ENCODE assay signal across 8 mouse cellular contexts in the genomic region with DNA sequence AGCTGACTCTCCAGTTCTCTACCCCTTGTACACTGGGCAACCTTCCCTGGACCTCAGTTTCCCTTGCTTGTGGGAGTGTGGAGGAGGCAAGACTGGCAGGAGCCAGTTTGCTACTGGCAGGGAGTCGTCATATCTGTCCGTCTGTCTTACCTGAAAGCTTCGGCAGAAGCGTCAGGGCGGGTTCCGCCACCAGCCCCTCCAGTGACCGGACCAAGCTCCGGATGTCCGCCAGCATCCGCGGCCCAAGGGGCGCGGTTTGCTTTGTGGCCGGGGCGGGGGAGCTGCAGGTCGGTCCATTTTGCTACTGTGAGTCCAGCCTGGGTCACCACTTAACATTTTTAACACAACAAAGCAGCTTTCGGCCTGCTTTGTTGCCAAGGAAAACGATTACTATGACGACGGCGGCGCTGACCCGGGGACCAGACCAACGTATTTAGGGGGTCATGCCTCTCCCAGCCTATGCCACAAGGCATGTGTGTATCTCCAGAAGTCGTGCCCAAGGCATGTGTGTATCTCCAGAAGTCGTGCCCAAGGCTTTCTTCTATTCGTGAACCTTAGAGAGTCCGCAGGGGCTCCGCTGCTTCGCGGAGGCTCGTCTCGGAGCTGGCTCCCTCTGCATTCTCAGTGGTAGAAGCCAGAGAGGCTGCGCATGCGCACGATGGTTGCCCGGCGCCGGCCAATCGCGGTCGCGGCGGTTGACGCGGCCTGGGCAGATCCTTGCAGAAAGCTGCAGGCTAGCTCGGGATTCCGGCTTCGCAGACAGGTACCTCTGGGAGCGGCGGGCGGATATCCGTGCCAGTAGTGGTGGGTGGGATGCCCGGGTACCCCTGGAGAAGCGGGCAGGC. TPM values are rescaled to one million over a fixed set of nuclear protein-coding genes. Genes with fewer than 3 reads are reported as not detected.
DNase-seq lines count a peak whose midpoint lies in the region; ATAC-seq and TF ChIP-seq lines count a peak whose summit lies in the region.

A gene (minus strand): TSS at position 426 of the 845 bp plus-strand sequence.
A gene (plus strand): TSS at position 669 of the 845 bp plus-strand sequence.

- peak within 1 kb of the TSS; percentile 66 to 90 for H3K4me3 ChIP-seq in ES-E14 (ENCODE audit: insufficient read depth in 1 of 2, low read depth in 1 of 2, low read length in 2 of 2, poor library complexity in 1 of 2, severe bottlenecking in 1 of 2)
- H3K4me3 ChIP-seq in forebrain, embryonic 16.5 days (replicated peaks; ENCODE audit: low read length), result peak within 1 kb of the TSS; percentile 57
- peak within 1 kb of the TSS; percentile 63 for H3K4me3 ChIP-seq in lung, embryonic 15.5 days

- peak within 1 kb of the TSS; percentile 57 for H3K4me2 ChIP-seq in forebrain, embryonic 16.5 days (ENCODE audit: low read length)
- peak within 1 kb of the TSS; percentile 87 for H3K4me2 ChIP-seq in lung, embryonic 15.5 days

- peak within 1 kb of the TSS; percentile 89 for H3K9ac ChIP-seq in ES-E14 (ENCODE audit: insufficient read depth, low read depth, low read length, poor library complexity, severe bottlenecking)
- H3K9ac ChIP-seq in forebrain, embryonic 16.5 days (replicated peaks; ENCODE audit: low read depth, low read length), result peak within 1 kb of the TSS; percentile 90
- peak within 1 kb of the TSS; percentile 61 for H3K9ac ChIP-seq in lung, embryonic 15.5 days

- no peaks in the 10 kb centered on the region for H3K4me1 ChIP-seq in ES-E14 (ENCODE audit: control insufficient read depth in 2 of 2, insufficient read depth in 2 of 2, low read length in 2 of 2, poor library complexity in 1 of 2)
- H3K4me1 ChIP-seq in forebrain, embryonic 16.5 days (replicated peaks; ENCODE audit: control insufficient read depth, insufficient read depth, low read length), result peaks cover 7% of the 10 kb centered on the region
- peaks cover 15% of the 10 kb centered on the region for H3K4me1 ChIP-seq in lung, embryonic 15.5 days

- DNase-seq in ES-E14 (ENCODE audit: low read depth, low spot score), result peak; percentile 90
- DNase-seq in cerebellum, adult 11-12 months, result peak; percentile 94
- DNase-seq in heart, postnatal 4 days, result peak; percentile 97
- DNase-seq in layer of hippocampus, adult 8-10 months (ENCODE audit: low spot score in 2 of 2), result peak; percentile 88 to 96
- DNase-seq in ovary, adult 18-20 months (ENCODE audit: low spot score), result peak; percentile 87
- peak; percentile 90 for DNase-seq in thymus, postnatal 0 days (ENCODE audit: low spot score)

- 0% methylated on average over 55 of the region's 55 CpGs for WGBS in forebrain, embryonic 16.5 days
- WGBS in lung, embryonic 15.5 days, result under 1% methylated on average over 55 of the region's 55 CpGs

- H3K27ac ChIP-seq in ES-E14 (ENCODE audit: insufficient read depth, low read depth, low read length, poor library complexity, severe bottlenecking), result peak within 1 kb of the TSS; percentile 87
- H3K27ac ChIP-seq in forebrain, embryonic 16.5 days (ENCODE audit: low read length), result peak within 1 kb of the TSS; percentile 97
- peak within 1 kb of the TSS; percentile 91 for H3K27ac ChIP-seq in lung, embryonic 15.5 days

- in situ Hi-C loops in ES-E14 (cut with MboI; ENCODE audit: low sequenced_read_pairs in 2 of 2, unreplicated experiment in 2 of 2), result no loop called here

- H3K36me3 ChIP-seq in ES-E14 (ENCODE audit: control insufficient read depth, insufficient read depth, low read length, poor library complexity, severe bottlenecking), result peaks cover 9% of the 10 kb centered on the region; the same call in 1 of the 2 replicates
- H3K36me3 ChIP-seq in forebrain, embryonic 16.5 days (ENCODE audit: control insufficient read depth, insufficient read depth), result peaks cover 3% of the 10 kb centered on the region; the same call in 1 of the 2 replicates
- H3K36me3 ChIP-seq in lung, embryonic 15.5 days, result 0 out of 2 replicates have a peak, but pooled peaks cover 2% of the 10 kb centered on the region

- H3K27me3 ChIP-seq in forebrain, embryonic 16.5 days (replicated peaks; ENCODE audit: control insufficient read depth, insufficient read depth, low read length), result no peaks in the 10 kb centered on the region
- H3K27me3 ChIP-seq in lung, embryonic 15.5 days, result no peaks in the 10 kb centered on the region

- peak; percentile 87 for ATAC-seq in forebrain, embryonic 16.5 days
- peak; percentile 79 for ATAC-seq in lung, embryonic 15.5 days (ENCODE audit: borderline replicate concordance, extremely low read depth, low FRiP score, low TSS enrichment)

- no peaks in the 10 kb centered on the region for H3K9me3 ChIP-seq in ES-E14 (ENCODE audit: control insufficient read depth, insufficient read depth, low read depth, low read length)
- no peaks in the 10 kb centered on the region; the same call in 1 of the 2 replicates for H3K9me3 ChIP-seq in forebrain, embryonic 16.5 days (ENCODE audit: control insufficient read depth, low read length)
- no peaks in the 10 kb centered on the region for H3K9me3 ChIP-seq in lung, embryonic 15.5 days

TF ChIP-seq in ES-E14, 5 proteins besides CTCF, POLR2A, EP300 and RAD21:
- TF ChIP-seq HCFC1 (IDR thresholded peaks at IDR 0.05; ENCODE audit: borderline replicate concordance, insufficient read depth, low read length) (peak; percentile 50; the same call in 1 of the 2 replicates), ZNF384 (IDR thresholded peaks at IDR 0.05; ENCODE audit: low read depth, low read length) (no peak)

RNA-seq across cellular contexts. Expression of the first gene that starts in this region (rescaled TPM):
- total RNA-seq in ES-E14 (2012; rRNA removed), result 1.2 TPM in 2 replicates
- polyA plus RNA-seq in forebrain, embryonic 16.5 days (2015; fragmentation: Nextera tagmentation; extraction: Ambion mirVana), result 3.9 and 4.5 TPM in 2 replicates
- total RNA-seq in heart, postnatal 4 days (2021), result 1 to 10 TPM; 1.0 to 1.2 TPM
- 10 to 100 TPM in 3 of 4 experiments, 1 to 10 TPM in 1; 8.8 to 12.5 (median 11.6) TPM for total RNA-seq in layer of hippocampus, adult 8-10 months (2022)
- 1.6 TPM in 2 replicates for polyA plus RNA-seq in lung, embryonic 15.5 days (2015; fragmentation: Nextera tagmentation; extraction: Ambion mirVana)
- polyA plus RNA-seq in thymus, postnatal 0 days (2015; fragmentation: Nextera tagmentation; extraction: Ambion mirVana), result 0.39 and 0.48 TPM in 2 replicates

RNA-seq across cellular contexts. Expression of the second gene that starts in this region (rescaled TPM):
- 21.9 and 29.5 TPM in 2 replicates for total RNA-seq in ES-E14 (2012; rRNA removed)
- 116 and 117 TPM in 2 replicates for polyA plus RNA-seq in forebrain, embryonic 16.5 days (2015; fragmentation: Nextera tagmentation; extraction: Ambion mirVana)
- 10 to 100 TPM; 30.9 to 35.5 TPM for total RNA-seq in heart, postnatal 4 days (2021)
- 10 to 100 TPM; 34.6 to 45.5 (median 38.6) TPM for total RNA-seq in layer of hippocampus, adult 8-10 months (2022)
- 63.9 and 65.6 TPM in 2 replicates for polyA plus RNA-seq in lung, embryonic 15.5 days (2015; fragmentation: Nextera tagmentation; extraction: Ambion mirVana)
- 57.0 and 57.5 TPM in 2 replicates for polyA plus RNA-seq in thymus, postnatal 0 days (2015; fragmentation: Nextera tagmentation; extraction: Ambion mirVana)

Comparison
In these comparisons a context has a peak if more than half of its experiments do, and no peak if none do; other contexts are left out.
1. Peak in every context shown above with its lines: DNase-seq, ATAC-seq, H3K4me3 ChIP-seq and H3K27ac ChIP-seq.